Mouse (Mus musculus): Measurements from ENCODE around the gene Sgcb. TPM values are rescaled to one million over a fixed set of nuclear protein-coding genes. Genes with fewer than 3 reads are reported as not detected.

Sgcb gene
- total and polyA plus RNA-seq, 3 experiments: 43.2 to 113 (median 101) TPM

GRCm38 (mm10) chr5:73631001-73631558 is 16.5 kb downstream of the Sgcb start:
- H3K4me1 ChIP-seq (ENCODE audit: control insufficient read depth, insufficient read depth, low read length): no peaks in the 10 kb centered on the region
- no peaks in the 10 kb centered on the region for H3K79me2 ChIP-seq (replicated peaks; ENCODE audit: control insufficient read depth, insufficient read depth, low read length)
- H3K27ac ChIP-seq: no peak overlapping the region
- H3K27me3 ChIP-seq (ENCODE audit: control insufficient read depth, insufficient read depth, low read length): no peaks in the 10 kb centered on the region
- H3K36me3 ChIP-seq (ENCODE audit: control insufficient read depth, insufficient read depth, low read length): no peaks in the 10 kb centered on the region
- H3K4me3 ChIP-seq: no peak overlapping the region
- no peak for DNase-seq
- H3K9ac ChIP-seq (ENCODE audit: low read depth, low read length): no peak overlapping the region
- WGBS: 83% methylated on average over 10 of the region's 10 CpGs
- intact Hi-C loops (cut with DNase I): no loop called here
- no peak for TF ChIP-seq CTCF (IDR thresholded peaks at IDR 0.05)
- TF ChIP-seq POLR2A (IDR thresholded peaks at IDR 0.05; ENCODE audit: insufficient read depth, low read depth, low read length): no peak

GRCm38 (mm10) chr5:73630141-73630540 is 17.4 kb downstream of the Sgcb start:
- TF ChIP-seq EP300 (IDR thresholded peaks at IDR 0.05; ENCODE audit: insufficient read depth, low read depth, low read length) (no peak), CTCF (IDR thresholded peaks at IDR 0.05) (no peak), POLR2A (IDR thresholded peaks at IDR 0.05; ENCODE audit: insufficient read depth, low read depth, low read length) (no peak)
- Histone ChIP-seq H3K9ac (ENCODE audit: low read depth, low read length) (no peak overlapping the region), H3K27me3 (ENCODE audit: control insufficient read depth, insufficient read depth, low read length) (no peaks in the 10 kb centered on the region), H3K4me3 (no peak overlapping the region), H3K36me3 (ENCODE audit: control insufficient read depth, insufficient read depth, low read length) (no peaks in the 10 kb centered on the region), H3K27ac (no peak overlapping the region), H3K4me1 (ENCODE audit: control insufficient read depth, insufficient read depth, low read length) (no peaks in the 10 kb centered on the region), H3K79me2 (replicated peaks; ENCODE audit: control insufficient read depth, insufficient read depth, low read length) (no peaks in the 10 kb centered on the region)
- intact Hi-C loops (cut with DNase I): no loop called here
- no peak for DNase-seq
- WGBS: 28% methylated on average over 5 of the region's 5 CpGs

DNA sequence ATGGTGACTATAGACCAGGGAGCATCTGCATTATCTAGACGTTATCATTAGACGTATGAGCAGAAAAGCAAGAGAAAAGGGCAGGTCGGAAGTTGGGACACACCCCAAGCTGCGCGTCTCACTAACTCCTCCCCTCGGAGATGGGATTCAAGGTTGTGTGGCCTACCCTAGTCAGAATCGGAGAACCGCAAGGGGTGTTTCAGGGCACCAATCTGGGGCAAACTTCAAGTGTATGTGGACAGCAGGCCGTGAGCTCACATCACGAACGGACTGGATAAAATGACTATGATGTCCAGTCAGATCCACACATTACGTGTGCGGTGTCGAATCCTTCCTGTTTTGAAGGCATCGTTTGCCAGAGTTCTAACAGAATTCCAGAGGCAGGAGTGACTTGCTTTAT is 19.6 kb downstream of the Sgcb start:
- H3K27ac ChIP-seq: no peak overlapping the region
- H3K4me3 ChIP-seq: no peak overlapping the region
- no peaks in the 10 kb centered on the region for H3K36me3 ChIP-seq (ENCODE audit: control insufficient read depth, insufficient read depth, low read length)
- H3K79me2 ChIP-seq (replicated peaks; ENCODE audit: control insufficient read depth, insufficient read depth, low read length): no peaks in the 10 kb centered on the region
- no peaks in the 10 kb centered on the region for H3K27me3 ChIP-seq (ENCODE audit: control insufficient read depth, insufficient read depth, low read length)
- TF ChIP-seq POLR2A (IDR thresholded peaks at IDR 0.05; ENCODE audit: insufficient read depth, low read depth, low read length) (no peak), EP300 (IDR thresholded peaks at IDR 0.05; ENCODE audit: insufficient read depth, low read depth, low read length) (no peak), CTCF (IDR thresholded peaks at IDR 0.05) (no peak)
- no peak overlapping the region for H3K9ac ChIP-seq (ENCODE audit: low read depth, low read length)
- no peak for DNase-seq
- WGBS: 85% methylated on average over 15 of the region's 15 CpGs
- intact Hi-C loops (cut with DNase I): no loop called here
- H3K4me1 ChIP-seq (ENCODE audit: control insufficient read depth, insufficient read depth, low read length): no peaks in the 10 kb centered on the region

- no peaks in the 10 kb centered on the region for H3K36me3 ChIP-seq (ENCODE audit: control insufficient read depth, insufficient read depth, low read length)
- intact Hi-C loops (cut with DNase I): no loop called here
- H3K79me2 ChIP-seq (replicated peaks; ENCODE audit: control insufficient read depth, insufficient read depth, low read length): no peaks in the 10 kb centered on the region
- no peak overlapping the region for H3K9ac ChIP-seq (ENCODE audit: low read depth, low read length)
- 70% methylated on average over 4 of the region's 4 CpGs for WGBS
- H3K4me1 ChIP-seq (ENCODE audit: control insufficient read depth, insufficient read depth, low read length): no peaks in the 10 kb centered on the region
- no peak overlapping the region for H3K27ac ChIP-seq
- no peak overlapping the region for H3K4me3 ChIP-seq
- DNase-seq: no peak
- TF ChIP-seq EP300 (IDR thresholded peaks at IDR 0.05; ENCODE audit: insufficient read depth, low read depth, low read length): no peak
- no peak for TF ChIP-seq CTCF (IDR thresholded peaks at IDR 0.05)
- TF ChIP-seq POLR2A (IDR thresholded peaks at IDR 0.05; ENCODE audit: insufficient read depth, low read depth, low read length): no peak
- H3K27me3 ChIP-seq (ENCODE audit: control insufficient read depth, insufficient read depth, low read length): no peaks in the 10 kb centered on the region
Observed at GRCm38 (mm10) chr5:73627559-73627958, 20.0 kb downstream of the Sgcb start.

DNA sequence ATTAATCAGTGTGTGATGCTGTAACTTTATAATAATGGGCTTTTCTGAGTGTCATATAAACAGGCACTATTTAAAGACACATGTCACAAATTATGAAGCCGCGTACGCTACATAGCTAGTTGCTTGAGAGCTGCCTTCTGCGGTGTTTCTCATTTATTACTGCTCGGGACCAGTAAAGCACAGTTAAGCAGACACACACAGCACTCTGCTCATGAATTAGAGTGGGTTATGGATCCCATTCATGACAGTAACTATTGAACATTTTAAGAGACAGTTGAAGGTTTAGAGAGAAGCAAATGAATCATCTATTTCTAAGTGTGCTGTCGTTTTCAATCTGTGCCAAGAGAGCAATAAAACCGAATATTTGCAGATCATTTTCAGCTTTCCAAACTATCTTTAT is 20.7 kb downstream of the Sgcb start:
- H3K79me2 ChIP-seq (replicated peaks; ENCODE audit: control insufficient read depth, insufficient read depth, low read length): no peaks in the 10 kb centered on the region
- no peaks in the 10 kb centered on the region for H3K36me3 ChIP-seq (ENCODE audit: control insufficient read depth, insufficient read depth, low read length)
- WGBS: 91% methylated on average over 7 of the region's 7 CpGs
- no peak overlapping the region for H3K9ac ChIP-seq (ENCODE audit: low read depth, low read length)
- intact Hi-C loops (cut with DNase I): no loop called here
- TF ChIP-seq CTCF (IDR thresholded peaks at IDR 0.05): no peak
- TF ChIP-seq POLR2A (IDR thresholded peaks at IDR 0.05; ENCODE audit: insufficient read depth, low read depth, low read length): no peak
- no peak for TF ChIP-seq EP300 (IDR thresholded peaks at IDR 0.05; ENCODE audit: insufficient read depth, low read depth, low read length)
- H3K4me3 ChIP-seq: no peak overlapping the region
- H3K27ac ChIP-seq: no peak overlapping the region
- no peaks in the 10 kb centered on the region for H3K27me3 ChIP-seq (ENCODE audit: control insufficient read depth, insufficient read depth, low read length)
- H3K4me1 ChIP-seq (ENCODE audit: control insufficient read depth, insufficient read depth, low read length): no peaks in the 10 kb centered on the region
- no peak for DNase-seq

DNA sequence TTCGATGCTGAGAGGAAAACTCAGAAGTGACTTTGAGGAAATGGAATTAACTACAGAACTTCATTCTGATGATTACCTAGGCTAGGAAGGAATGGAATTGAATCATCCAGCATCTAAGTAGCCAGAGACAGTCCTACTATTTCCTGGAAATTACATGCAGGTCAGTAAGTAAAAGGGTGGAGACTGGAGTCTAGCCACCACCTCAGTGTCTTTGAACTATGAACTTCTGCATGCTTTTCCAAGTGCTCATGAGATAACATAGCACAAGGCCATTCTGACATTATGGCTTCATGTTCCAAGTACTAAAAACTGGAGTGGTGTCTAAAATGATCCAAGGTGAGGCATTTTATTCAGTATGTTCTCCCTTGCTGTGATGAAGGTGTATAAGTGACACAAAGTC is 22.1 kb downstream of the Sgcb start:
- Histone ChIP-seq H3K27me3 (ENCODE audit: control insufficient read depth, insufficient read depth, low read length) (no peaks in the 10 kb centered on the region), H3K4me1 (ENCODE audit: control insufficient read depth, insufficient read depth, low read length) (no peaks in the 10 kb centered on the region), H3K27ac (no peak overlapping the region), H3K79me2 (replicated peaks; ENCODE audit: control insufficient read depth, insufficient read depth, low read length) (no peaks in the 10 kb centered on the region), H3K4me3 (no peak overlapping the region), H3K9ac (ENCODE audit: low read depth, low read length) (no peak overlapping the region), H3K36me3 (ENCODE audit: control insufficient read depth, insufficient read depth, low read length) (no peaks in the 10 kb centered on the region)
- DNase-seq: no peak
- WGBS: 21% methylated on average over 1 of the region's 1 CpGs
- no peak for TF ChIP-seq POLR2A (IDR thresholded peaks at IDR 0.05; ENCODE audit: insufficient read depth, low read depth, low read length)
- no peak for TF ChIP-seq CTCF (IDR thresholded peaks at IDR 0.05)
- TF ChIP-seq EP300 (IDR thresholded peaks at IDR 0.05; ENCODE audit: insufficient read depth, low read depth, low read length): no peak
- intact Hi-C loops (cut with DNase I): no loop called here

Data from heart, adult 2 months (tissue).